Mouse (Mus musculus): ENCODE results near the gene Cep89. TPM values are rescaled to one million over a fixed set of nuclear protein-coding genes. Genes with fewer than 3 reads are reported as not detected.
A peak's percentile ranks its signal among the peaks of the same experiment; 100 is the strongest.

Gene Cep89
- polyA plus RNA-seq (2015; fragmentation: Nextera tagmentation; extraction: Ambion mirVana), result 41.1 and 41.8 TPM in 2 replicates

GRCm38 (mm10) chr7:35396542-35397168, at the start of gene Cep89, which contains the start of gene Faap24:
Gene Cep89 (plus strand): TSS chr7:35397035.
Gene Faap24 (minus strand): TSS chr7:35396836.
- H3K9me3 ChIP-seq (replicated peaks; ENCODE audit: control insufficient read depth, low read length), result no peaks in the 10 kb centered on the region
- H3K27ac ChIP-seq (ENCODE audit: low read length), result peak within 1 kb of the TSS; percentile 42; the same call in 1 of the 2 replicates
- peak within 1 kb of the TSS; percentile 93 for H3K4me2 ChIP-seq (ENCODE audit: low read depth, low read length)
- H3K4me3 ChIP-seq (replicated peaks; ENCODE audit: low read length), result peak within 1 kb of the TSS; percentile 66
- peaks cover 15% of the 10 kb centered on the region for H3K4me1 ChIP-seq (ENCODE audit: control insufficient read depth, insufficient read depth, low read length)
- H3K36me3 ChIP-seq (ENCODE audit: control insufficient read depth, insufficient read depth, low read length), result peaks cover 8% of the 10 kb centered on the region
- peak; percentile 97 for ATAC-seq (ENCODE audit: insufficient read depth, low FRiP score)
- under 1% methylated on average over 28 of the region's 28 CpGs for WGBS
- H3K9ac ChIP-seq (ENCODE audit: low read length), result peak within 1 kb of the TSS; percentile 81
- no peaks in the 10 kb centered on the region for H3K27me3 ChIP-seq (ENCODE audit: control insufficient read depth, insufficient read depth, low read length)

GRCm38 (mm10) chr7:35347918-35348700, 48.7 kb upstream of the Cep89 start:
- 45% methylated on average over 17 of the region's 18 CpGs for WGBS
- no peak overlapping the region for H3K4me2 ChIP-seq (ENCODE audit: low read depth, low read length)

GRCm38 (mm10) chr7:35349022-35349421, 47.8 kb upstream of the Cep89 start:
- Histone ChIP-seq H3K27ac (ENCODE audit: low read length) (peak overlapping the region; percentile 65), H3K4me3 (replicated peaks; ENCODE audit: low read length) (no peak overlapping the region), H3K4me1 (ENCODE audit: control insufficient read depth, insufficient read depth, low read length) (no peaks in the 10 kb centered on the region; the same call in 1 of the 2 replicates), H3K9me3 (replicated peaks; ENCODE audit: control insufficient read depth, low read length) (no peaks in the 10 kb centered on the region), H3K4me2 (ENCODE audit: low read depth, low read length) (no peak overlapping the region), H3K27me3 (ENCODE audit: control insufficient read depth, insufficient read depth, low read length) (no peaks in the 10 kb centered on the region), H3K36me3 (ENCODE audit: control insufficient read depth, insufficient read depth, low read length) (no peaks in the 10 kb centered on the region), H3K9ac (ENCODE audit: low read length) (no peak overlapping the region)
- no peak for ATAC-seq (ENCODE audit: insufficient read depth, low FRiP score)
- 82% methylated on average over 4 of the region's 4 CpGs for WGBS

More at GRCm38 (mm10) chr7:35347918-35348700, 48.7 kb upstream of the Cep89 start:
- H3K4me3 ChIP-seq (replicated peaks; ENCODE audit: low read length), result no peak overlapping the region
- H3K27ac ChIP-seq (ENCODE audit: low read length), result peak overlapping the region; percentile 79
- H3K27me3 ChIP-seq (ENCODE audit: control insufficient read depth, insufficient read depth, low read length), result no peaks in the 10 kb centered on the region
- no peaks in the 10 kb centered on the region for H3K36me3 ChIP-seq (ENCODE audit: control insufficient read depth, insufficient read depth, low read length)
- H3K9ac ChIP-seq (ENCODE audit: low read length), result no peak overlapping the region
- no peaks in the 10 kb centered on the region for H3K9me3 ChIP-seq (replicated peaks; ENCODE audit: control insufficient read depth, low read length)
- ATAC-seq (ENCODE audit: insufficient read depth, low FRiP score), result peak; percentile 84
- no peaks in the 10 kb centered on the region; the same call in 1 of the 2 replicates for H3K4me1 ChIP-seq (ENCODE audit: control insufficient read depth, insufficient read depth, low read length)

- Histone ChIP-seq H3K9me3 (replicated peaks; ENCODE audit: control insufficient read depth, low read length) (no peaks in the 10 kb centered on the region), H3K4me2 (ENCODE audit: low read depth, low read length) (0 out of 2 replicates have a peak overlapping the region, but pooled peaks have one; percentile 1), H3K9ac (ENCODE audit: low read length) (no peak overlapping the region), H3K4me3 (replicated peaks; ENCODE audit: low read length) (no peak overlapping the region), H3K27ac (ENCODE audit: low read length) (peak overlapping the region; percentile 87), H3K4me1 (ENCODE audit: control insufficient read depth, insufficient read depth, low read length) (no peaks in the 10 kb centered on the region; the same call in 1 of the 2 replicates), H3K27me3 (ENCODE audit: control insufficient read depth, insufficient read depth, low read length) (no peaks in the 10 kb centered on the region), H3K36me3 (ENCODE audit: control insufficient read depth, insufficient read depth, low read length) (no peaks in the 10 kb centered on the region)
- peak; percentile 47 for ATAC-seq (ENCODE audit: insufficient read depth, low FRiP score)
- WGBS, result 68% methylated on average over 8 of the region's 8 CpGs
Measured at GRCm38 (mm10) chr7:35349886-35350684, 46.8 kb upstream of the Cep89 start.

GRCm38 (mm10) chr7:35351155-35351554, 45.7 kb upstream of the Cep89 start:
- Histone ChIP-seq H3K4me2 (ENCODE audit: low read depth, low read length) (no peak overlapping the region), H3K27ac (ENCODE audit: low read length) (no peak overlapping the region), H3K4me3 (replicated peaks; ENCODE audit: low read length) (no peak overlapping the region), H3K36me3 (ENCODE audit: control insufficient read depth, insufficient read depth, low read length) (no peaks in the 10 kb centered on the region), H3K9me3 (replicated peaks; ENCODE audit: control insufficient read depth, low read length) (no peaks in the 10 kb centered on the region), H3K4me1 (ENCODE audit: control insufficient read depth, insufficient read depth, low read length) (no peaks in the 10 kb centered on the region; the same call in none of the 2 replicates), H3K27me3 (ENCODE audit: control insufficient read depth, insufficient read depth, low read length) (no peaks in the 10 kb centered on the region), H3K9ac (ENCODE audit: low read length) (no peak overlapping the region)
- ATAC-seq (ENCODE audit: insufficient read depth, low FRiP score), result no peak
- 94% methylated on average over 3 of the region's 3 CpGs for WGBS

GRCm38 (mm10) chr7:35353306-35353705, 43.5 kb upstream of the Cep89 start:
- Histone ChIP-seq H3K9ac (ENCODE audit: low read length) (no peak overlapping the region), H3K4me3 (replicated peaks; ENCODE audit: low read length) (no peak overlapping the region), H3K27ac (ENCODE audit: low read length) (no peak overlapping the region), H3K9me3 (replicated peaks; ENCODE audit: control insufficient read depth, low read length) (no peaks in the 10 kb centered on the region), H3K4me1 (ENCODE audit: control insufficient read depth, insufficient read depth, low read length) (no peaks in the 10 kb centered on the region; the same call in none of the 2 replicates), H3K27me3 (ENCODE audit: control insufficient read depth, insufficient read depth, low read length) (no peaks in the 10 kb centered on the region), H3K4me2 (ENCODE audit: low read depth, low read length) (no peak overlapping the region), H3K36me3 (ENCODE audit: control insufficient read depth, insufficient read depth, low read length) (no peaks in the 10 kb centered on the region)
- ATAC-seq (ENCODE audit: insufficient read depth, low FRiP score), result no peak
- 93% methylated on average over 15 of the region's 15 CpGs for WGBS

GRCm38 (mm10) chr7:35355303-35355872, 41.4 kb upstream of the Cep89 start:
- 31% methylated on average over 5 of the region's 5 CpGs for WGBS
- no peaks in the 10 kb centered on the region; the same call in 1 of the 2 replicates for H3K4me1 ChIP-seq (ENCODE audit: control insufficient read depth, insufficient read depth, low read length)
- no peak overlapping the region for H3K4me2 ChIP-seq (ENCODE audit: low read depth, low read length)
- no peaks in the 10 kb centered on the region for H3K9me3 ChIP-seq (replicated peaks; ENCODE audit: control insufficient read depth, low read length)
- no peaks in the 10 kb centered on the region for H3K36me3 ChIP-seq (ENCODE audit: control insufficient read depth, insufficient read depth, low read length)
- 0 out of 2 replicates have a peak overlapping the region, but pooled peaks have one; percentile 40 for H3K27ac ChIP-seq (ENCODE audit: low read length)
- H3K9ac ChIP-seq (ENCODE audit: low read length), result no peak overlapping the region
- H3K4me3 ChIP-seq (replicated peaks; ENCODE audit: low read length), result no peak overlapping the region
- H3K27me3 ChIP-seq (ENCODE audit: control insufficient read depth, insufficient read depth, low read length), result no peaks in the 10 kb centered on the region
- ATAC-seq (ENCODE audit: insufficient read depth, low FRiP score), result peak; percentile 31; the same call in 1 of the 2 replicates

GRCm38 (mm10) chr7:35357621-35358020, 39.2 kb upstream of the Cep89 start:
- Histone ChIP-seq H3K4me1 (ENCODE audit: control insufficient read depth, insufficient read depth, low read length) (no peaks in the 10 kb centered on the region; the same call in 1 of the 2 replicates), H3K4me2 (ENCODE audit: low read depth, low read length) (no peak overlapping the region), H3K27ac (ENCODE audit: low read length) (no peak overlapping the region), H3K4me3 (replicated peaks; ENCODE audit: low read length) (no peak overlapping the region), H3K27me3 (ENCODE audit: control insufficient read depth, insufficient read depth, low read length) (no peaks in the 10 kb centered on the region), H3K9me3 (replicated peaks; ENCODE audit: control insufficient read depth, low read length) (no peaks in the 10 kb centered on the region), H3K9ac (ENCODE audit: low read length) (no peak overlapping the region), H3K36me3 (ENCODE audit: control insufficient read depth, insufficient read depth, low read length) (no peaks in the 10 kb centered on the region)
- WGBS, result 81% methylated on average over 12 of the region's 12 CpGs
- ATAC-seq (ENCODE audit: insufficient read depth, low FRiP score), result no peak

Measured in stomach, embryonic 16.5 days (tissue).